Mouse (Mus musculus) small intestine, adult 2 months (tissue): ENCODE data around the gene Fnip1. TPM values are rescaled to one million over a fixed set of nuclear protein-coding genes. Genes with fewer than 3 reads are reported as not detected.

ENCODE experiments used
- H3K27ac ChIP-seq: fragments of 200-500 bp; 2 replicates; pipeline ENCODE4 v1.5.1; 2012; ENCODE audit warnings: low read depth, low read length, control low read depth, inconsistent platforms; ENCODE audit not compliant: insufficient read depth
- H3K27me3 ChIP-seq: fragments of 200-500 bp; 2 replicates; pipeline ENCODE4 v1.6.1; 2012; ENCODE audit warnings: mild to moderate bottlenecking, moderate library complexity, low read length, inconsistent platforms; ENCODE audit not compliant: control insufficient read depth, insufficient read depth
- H3K36me3 ChIP-seq: fragments of 200-500 bp; 2 replicates; pipeline ENCODE4 v1.6.1; 2012; ENCODE audit warnings: mild to moderate bottlenecking, low read length, control low read depth, inconsistent platforms; ENCODE audit not compliant: control insufficient read depth, insufficient read depth
- H3K4me1 ChIP-seq: fragments of 200-500 bp; 2 replicates; pipeline ENCODE4 v1.6.1; 2012; ENCODE audit warnings: low read length, inconsistent platforms, mixed read lengths; ENCODE audit not compliant: control insufficient read depth, insufficient read depth, insufficient read length
- H3K4me3 ChIP-seq: fragments of 200-500 bp; 2 replicates; pipeline ENCODE4 v1.5.1; 2012; ENCODE audit warnings: low read depth, mild to moderate bottlenecking, control low read depth, inconsistent platforms, low read length, moderate library complexity
- CTCF ChIP-seq: fragments of 200-500 bp; IDR thresholded peaks from 2 replicates; pipeline ENCODE4 v1.5.1; 2012; ENCODE audit warnings: low read depth, mild to moderate bottlenecking, control low read depth, inconsistent platforms, low read length, moderate library complexity, mixed read lengths; ENCODE audit not compliant: insufficient replicate concordance, insufficient read length; ENCODE audit errors: extremely low read depth
- POLR2A ChIP-seq: fragments of 200-500 bp; IDR thresholded peaks from 2 replicates; pipeline ENCODE4 v1.6.1; 2012; ENCODE audit warnings: low read depth, mild to moderate bottlenecking, control low read depth, inconsistent platforms, low read length, moderate library complexity
- WGBS: fragments of 180-500 bp; shearing (Covaris S2); methylation state at CpG from one replicate; pipeline ENCODE4 v1.1.7; 2018; 5-methylcytosine and 5-hydroxymethylcytosine counted together
- polyA plus RNA-seq: library from polyadenylated mRNA; depleted of rRNA; stranded (reverse); fragments of >200 nt; gene quantifications from 2 replicates; pipeline ENCODE4 v1.2.3, GENCODE M21; 2012

Gene Fnip1
- polyA plus RNA-seq, 1 experiment = 1.9 TPM

GRCm38 (mm10) chr11:54406930-54407546 is 31.0 kb upstream of the Fnip1 start:
- Histone ChIP-seq H3K4me3 (no peak overlapping the region), H3K27me3 (no peaks in the 10 kb centered on the region; the same call in 1 of the 2 replicates), H3K4me1 (no peaks in the 10 kb centered on the region), H3K36me3 (no peaks in the 10 kb centered on the region), H3K27ac (no peak overlapping the region)
- WGBS = 72% methylated on average over 4 of the region's 4 CpGs
- no peak for TF ChIP-seq CTCF
- TF ChIP-seq POLR2A = no peak

- H3K27me3 ChIP-seq = no peaks in the 10 kb centered on the region; the same call in 1 of the 2 replicates
- no peaks in the 10 kb centered on the region for H3K36me3 ChIP-seq
- TF ChIP-seq POLR2A = no peak
- TF ChIP-seq CTCF = no peak
- H3K4me1 ChIP-seq = no peaks in the 10 kb centered on the region
- no peak overlapping the region for H3K27ac ChIP-seq
- H3K4me3 ChIP-seq = no peak overlapping the region
Observed at GRCm38 (mm10) chr11:54410612-54411011, 27.4 kb upstream of the Fnip1 start.

- no peak for TF ChIP-seq POLR2A
- TF ChIP-seq CTCF = no peak
- Histone ChIP-seq H3K27me3 (no peaks in the 10 kb centered on the region; the same call in 1 of the 2 replicates), H3K4me3 (no peak overlapping the region), H3K4me1 (no peaks in the 10 kb centered on the region), H3K36me3 (no peaks in the 10 kb centered on the region), H3K27ac (no peak overlapping the region)
- 4% methylated on average over 6 of the region's 6 CpGs for WGBS
Observed at GRCm38 (mm10) chr11:54413017-54413416, 25.0 kb upstream of the Fnip1 start.

GRCm38 (mm10) chr11:54423007-54423406 is 15.0 kb upstream of the Fnip1 start:
- H3K27ac ChIP-seq = no peak overlapping the region
- 83% methylated on average over 4 of the region's 4 CpGs for WGBS
- H3K4me3 ChIP-seq = no peak overlapping the region
- TF ChIP-seq POLR2A = no peak
- no peak for TF ChIP-seq CTCF
- H3K27me3 ChIP-seq = no peaks in the 10 kb centered on the region; the same call in 1 of the 2 replicates
- peaks cover 4% of the 10 kb centered on the region; the same call in 1 of the 2 replicates for H3K4me1 ChIP-seq
- H3K36me3 ChIP-seq = no peaks in the 10 kb centered on the region

GRCm38 (mm10) chr11:54426267-54426666 is 11.7 kb upstream of the Fnip1 start:
- Histone ChIP-seq H3K4me1 (peaks cover 4% of the 10 kb centered on the region; the same call in 1 of the 2 replicates), H3K36me3 (no peaks in the 10 kb centered on the region), H3K27me3 (no peaks in the 10 kb centered on the region), H3K27ac (no peak overlapping the region), H3K4me3 (no peak overlapping the region)
- TF ChIP-seq POLR2A = no peak
- TF ChIP-seq CTCF = no peak
- WGBS = 57% methylated on average over 5 of the region's 5 CpGs

GRCm38 (mm10) chr11:54427138-54427537 is 10.9 kb upstream of the Fnip1 start:
- H3K4me1 ChIP-seq = peaks cover 4% of the 10 kb centered on the region; the same call in 1 of the 2 replicates
- H3K36me3 ChIP-seq = no peaks in the 10 kb centered on the region
- no peak for TF ChIP-seq CTCF
- no peak for TF ChIP-seq POLR2A
- H3K27ac ChIP-seq = no peak overlapping the region
- H3K27me3 ChIP-seq = no peaks in the 10 kb centered on the region
- no peak overlapping the region for H3K4me3 ChIP-seq
- 60% methylated on average over 2 of the region's 2 CpGs for WGBS

- Histone ChIP-seq H3K4me3 (no peak overlapping the region), H3K4me1 (peaks cover 4% of the 10 kb centered on the region; the same call in 1 of the 2 replicates), H3K36me3 (no peaks in the 10 kb centered on the region), H3K27ac (peak overlapping the region; percentile 23; the same call in 1 of the 2 replicates), H3K27me3 (no peaks in the 10 kb centered on the region)
- TF ChIP-seq CTCF (no peak), POLR2A (no peak)
- 64% methylated on average over 12 of the region's 12 CpGs for WGBS
Observed at GRCm38 (mm10) chr11:54427695-54428352, 10.2 kb upstream of the Fnip1 start.
